Mouse (Mus musculus): Measurements from ENCODE around the gene Spon1.

Gene Spon1

DNA sequence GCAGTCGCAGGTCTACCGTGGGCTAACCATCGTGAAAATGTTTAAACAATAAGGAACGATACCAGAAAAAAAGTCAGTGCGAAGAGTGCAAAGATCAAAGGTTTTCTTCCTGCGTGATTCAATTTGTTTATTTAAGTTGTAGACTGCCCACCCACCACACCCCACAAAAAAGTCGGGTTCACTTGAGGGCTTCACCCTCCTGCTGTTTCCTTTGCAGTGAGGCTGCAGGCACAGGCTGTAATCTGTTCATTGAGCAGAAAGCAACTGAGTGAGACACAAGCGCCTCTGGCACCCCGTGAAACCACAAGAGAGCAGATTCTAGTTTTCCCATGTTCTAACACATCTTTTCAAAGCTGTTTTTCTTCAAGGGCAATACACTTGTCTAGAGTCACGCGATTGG, 322.2 kb downstream of the Spon1 start:
- DNase-seq (ENCODE audit: low spot score): peak; percentile 35

DNA sequence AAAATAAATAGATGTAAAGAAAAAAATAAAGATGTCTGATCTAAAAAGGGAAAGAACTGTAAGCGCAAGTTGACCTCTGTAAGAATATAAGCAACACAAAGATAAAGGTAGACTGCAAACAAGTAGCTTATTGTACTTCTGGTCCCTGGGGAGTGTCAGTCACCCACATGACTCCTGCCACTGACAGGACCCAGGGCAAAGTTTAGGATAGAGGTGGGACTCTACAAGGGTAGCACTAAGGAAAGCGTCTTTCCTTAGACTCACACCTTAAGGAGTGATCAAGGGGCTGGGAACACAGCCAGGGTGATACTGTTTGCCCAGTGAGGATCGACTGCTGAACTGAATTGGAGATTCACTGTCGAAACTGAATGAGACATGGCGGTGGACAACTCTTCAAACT, 323.1 kb downstream of the Spon1 start:
- DNase-seq (ENCODE audit: low spot score): no peak

DNA sequence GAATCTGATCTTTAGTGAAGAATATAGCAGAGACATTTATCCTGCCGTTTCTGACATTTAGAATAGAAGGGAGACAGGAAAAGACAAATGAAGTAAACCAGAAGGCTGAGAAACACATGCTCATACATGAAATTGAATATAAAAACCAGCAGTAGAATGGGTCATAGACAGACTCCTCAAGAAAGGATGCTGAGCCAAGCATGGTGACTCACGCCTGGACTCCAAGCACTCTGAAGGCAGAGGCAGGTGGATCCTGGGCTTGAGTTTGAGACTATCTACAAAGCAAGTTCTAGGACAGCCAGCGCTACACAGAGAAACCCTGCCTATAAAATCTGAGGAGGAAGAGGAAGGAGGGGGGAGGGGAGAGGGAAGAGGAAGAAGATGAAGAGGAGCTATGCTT, 324.4 kb downstream of the Spon1 start:
- DNase-seq (ENCODE audit: low spot score): no peak

DNA sequence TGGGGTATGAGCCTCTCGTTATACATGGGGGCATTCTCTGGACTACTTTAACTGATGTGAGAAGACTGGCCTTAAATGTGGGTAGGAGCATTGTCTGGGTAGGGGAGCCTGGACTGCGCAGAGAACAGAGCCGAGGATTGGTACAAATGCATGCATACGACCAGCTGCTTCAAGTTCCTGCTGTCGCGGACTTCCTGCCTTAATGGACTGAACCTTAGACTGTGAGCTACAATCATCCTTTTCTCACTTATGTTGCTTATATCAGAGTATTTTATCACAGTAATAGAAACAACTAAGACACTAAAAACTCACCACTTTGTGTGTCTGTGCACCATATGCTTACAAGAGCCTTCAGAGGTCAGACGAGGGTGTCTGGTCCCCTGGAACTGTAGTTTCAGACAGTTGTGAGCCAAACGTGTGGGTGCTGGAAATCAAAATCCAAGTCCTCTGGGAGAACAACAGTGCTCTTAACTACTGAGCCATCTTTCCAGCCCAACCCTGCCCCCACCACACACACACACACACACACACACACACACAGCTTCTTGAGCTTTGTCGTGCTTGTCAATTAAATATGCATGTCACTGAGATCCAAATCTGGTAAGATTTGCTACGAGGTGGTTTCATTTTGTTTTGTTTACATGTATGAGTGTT, 325.2 kb downstream of the Spon1 start:
- DNase-seq (ENCODE audit: low spot score): no peak

Measured in embryo, embryonic 10.5 days (tissue).